Mouse (Mus musculus) brain, embryonic 14.5 days (tissue): ENCODE measurements around the gene Ascl5.

Experiments
- CTCF ChIP-seq: fragments of 200-500 bp; IDR thresholded peaks from 2 replicates; pipeline ENCODE4 v1.5.1; 2012; ENCODE audit warnings: inconsistent platforms, mild to moderate bottlenecking, moderate library complexity, borderline replicate concordance; ENCODE audit not compliant: insufficient read depth, insufficient read length; ENCODE audit errors: extremely low read depth
- POLR2A ChIP-seq: fragments of 200-500 bp; IDR thresholded peaks from 2 replicates; pipeline ENCODE4 v1.6.1; 2012; ENCODE audit warnings: mild to moderate bottlenecking, inconsistent platforms, borderline replicate concordance; ENCODE audit not compliant: poor library complexity, insufficient read depth, insufficient read length, severe bottlenecking; ENCODE audit errors: extremely low read depth

DNA sequence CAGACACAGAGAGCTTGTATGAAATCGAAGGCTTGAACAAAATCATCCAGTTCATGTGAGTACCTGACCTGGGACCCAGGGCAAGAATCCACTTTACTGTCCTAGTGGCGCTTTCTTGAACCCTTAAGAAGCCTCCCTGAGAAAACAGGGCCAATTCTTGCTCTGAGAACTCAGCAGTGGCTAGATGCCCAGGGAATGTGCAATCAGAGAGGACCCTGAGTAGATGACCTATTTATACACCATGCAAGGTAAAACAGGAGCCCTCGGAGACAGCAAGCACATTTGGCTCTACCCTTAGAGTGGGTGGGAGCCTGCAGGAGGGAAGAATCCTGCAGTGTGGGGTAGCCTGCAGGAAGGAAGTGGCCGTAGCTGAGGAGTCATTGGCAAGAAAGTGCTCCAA lies 27.1 kb downstream of the Ascl5 start:
- TF ChIP-seq CTCF (no peak), POLR2A (no peak)
